Mouse (Mus musculus) olfactory bulb, adult 2 months (tissue): ENCODE results near the gene Dcaf12. TPM values are rescaled to one million over a fixed set of nuclear protein-coding genes. Genes with fewer than 3 reads are reported as not detected.

ENCODE experiments used
- H3K27ac ChIP-seq: fragments of 200-500 bp; 2 replicates; pipeline ENCODE4 v1.5.1; 2012; ENCODE audit warnings: low read depth, low read length; ENCODE audit not compliant: insufficient read depth
- H3K4me1 ChIP-seq: fragments of 200-500 bp; 2 replicates; pipeline ENCODE4 v1.6.1; 2012; ENCODE audit warnings: low read length; ENCODE audit not compliant: control insufficient read depth, insufficient read depth
- H3K4me3 ChIP-seq: fragments of 200-500 bp; 2 replicates; pipeline ENCODE4 v1.5.1; 2012; ENCODE audit warnings: mild to moderate bottlenecking, low read depth, low read length, moderate library complexity; ENCODE audit not compliant: insufficient read depth
- CTCF ChIP-seq: fragments of 200-500 bp; IDR thresholded peaks from 2 replicates; pipeline ENCODE4 v1.5.1; 2012; ENCODE audit warnings: low read depth, mild to moderate bottlenecking, low read length, moderate library complexity; ENCODE audit not compliant: insufficient read depth
- POLR2A ChIP-seq: fragments of 200-500 bp; IDR thresholded peaks from 2 replicates; pipeline ENCODE4 v1.6.1; 2012; ENCODE audit warnings: mild to moderate bottlenecking, low read depth, low read length, moderate library complexity; ENCODE audit not compliant: insufficient read depth
- WGBS: fragments of 180-500 bp; shearing (Covaris S2); methylation state at CpG from one replicate; pipeline ENCODE4 v1.1.7; 2018; 5-methylcytosine and 5-hydroxymethylcytosine counted together
- polyA plus RNA-seq: library from polyadenylated mRNA; stranded (reverse); fragments of >200 nt; gene quantifications from 2 replicates; pipeline ENCODE4 v1.2.4, GENCODE M21; 2012; ENCODE audit warnings: low replicate concordance; ENCODE audit not compliant: missing spikeins, insufficient read depth, insufficient read length

Dcaf12 gene
- polyA plus RNA-seq, 1 experiment = not detected

DNA sequence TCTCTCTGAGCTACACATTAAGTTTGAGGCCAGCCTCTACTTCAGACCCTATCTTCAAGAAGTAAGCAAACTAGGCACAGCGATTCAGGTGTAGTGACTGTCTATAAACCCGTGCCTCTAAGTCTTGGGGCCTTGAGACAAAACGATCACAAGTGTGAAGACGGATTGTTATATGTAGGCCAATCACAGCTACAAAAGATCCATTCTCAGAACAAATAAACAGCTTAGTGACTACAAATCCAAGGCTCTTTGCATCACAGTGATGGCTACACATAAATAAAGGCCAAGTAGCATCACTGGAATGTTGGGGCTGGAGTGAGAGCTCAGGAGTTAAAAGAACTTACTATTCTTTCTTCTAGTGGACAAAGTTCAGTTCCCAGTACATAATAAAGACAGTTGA is 55.7 kb downstream of the Dcaf12 start:
- WGBS = 77% methylated on average over 4 of the region's 4 CpGs

DNA sequence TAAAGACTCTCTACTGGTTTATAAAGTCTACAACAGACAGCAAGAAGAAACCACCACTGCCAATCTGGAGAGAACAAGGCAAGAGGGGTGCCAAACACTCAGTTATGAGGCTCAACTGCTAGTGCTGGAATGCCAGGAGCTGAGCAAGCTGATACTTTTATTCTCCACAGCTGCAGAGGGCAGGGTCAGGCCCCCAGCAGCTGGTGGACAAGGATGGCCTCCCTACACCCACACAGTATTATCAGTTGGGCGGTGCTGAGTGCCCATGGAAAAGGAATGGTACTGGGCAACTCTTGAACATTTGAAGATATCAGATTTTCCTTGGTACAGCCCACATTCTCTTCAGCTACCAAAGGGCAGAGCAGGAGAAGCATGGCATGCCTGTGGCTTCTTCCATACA is 56.9 kb downstream of the Dcaf12 start:
- no peak overlapping the region for H3K27ac ChIP-seq
- peaks cover 5% of the 10 kb centered on the region; the same call in 1 of the 2 replicates for H3K4me1 ChIP-seq
- TF ChIP-seq POLR2A (no peak), CTCF (no peak)
- WGBS = 93% methylated on average over 1 of the region's 1 CpGs
- no peak overlapping the region for H3K4me3 ChIP-seq

More for the DNA sequence above, 55.7 kb downstream of the Dcaf12 start:
- Histone ChIP-seq H3K4me1 (peaks cover 5% of the 10 kb centered on the region; the same call in 1 of the 2 replicates), H3K27ac (no peak overlapping the region), H3K4me3 (no peak overlapping the region)
- no peak for TF ChIP-seq CTCF
- TF ChIP-seq POLR2A = no peak

- Histone ChIP-seq H3K4me3 (no peak overlapping the region), H3K27ac (no peak overlapping the region), H3K4me1 (peaks cover 5% of the 10 kb centered on the region; the same call in 1 of the 2 replicates)
- WGBS = 36% methylated on average over 12 of the region's 12 CpGs
- no peak for TF ChIP-seq CTCF
- TF ChIP-seq POLR2A = no peak
Measured at GRCm38 (mm10) chr4:41255564-41256210, 59.0 kb downstream of the Dcaf12 start.

DNA sequence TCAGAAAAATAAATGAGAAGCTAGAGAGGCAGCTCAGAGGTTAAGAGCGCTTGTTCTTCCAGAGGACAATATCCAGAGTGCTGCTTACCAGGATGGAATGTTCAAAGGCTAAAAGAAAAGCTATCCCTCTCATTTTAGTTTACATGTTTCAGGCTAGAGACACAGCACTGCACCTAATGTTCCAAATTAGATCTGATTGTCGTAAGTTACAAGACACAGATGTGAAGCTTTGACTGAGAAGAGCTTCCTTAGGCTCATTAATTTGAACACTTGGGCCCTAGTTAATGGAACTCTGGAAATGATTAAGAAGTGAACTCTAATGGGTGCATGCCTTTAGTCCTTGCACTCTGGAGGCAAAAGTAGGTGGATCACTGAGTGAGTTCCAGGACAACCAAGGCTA is 60.9 kb downstream of the Dcaf12 start:
- TF ChIP-seq CTCF (no peak), POLR2A (no peak)
- H3K27ac ChIP-seq = no peak overlapping the region
- H3K4me3 ChIP-seq = no peak overlapping the region
- WGBS = 92% methylated on average over 2 of the region's 2 CpGs
- peaks cover 5% of the 10 kb centered on the region; the same call in 1 of the 2 replicates for H3K4me1 ChIP-seq

- TF ChIP-seq POLR2A (no peak), CTCF (no peak)
- Histone ChIP-seq H3K4me1 (no peaks in the 10 kb centered on the region), H3K27ac (no peak overlapping the region), H3K4me3 (no peak overlapping the region)
- WGBS = 96% methylated on average over 2 of the region's 2 CpGs
Measured at GRCm38 (mm10) chr4:41245408-41245807, 69.3 kb downstream of the Dcaf12 start.

Other genes starting within 250 kb of the Dcaf12 start
- gene Aqp3, start 216.7 kb downstream of the Dcaf12 start, polyA plus RNA-seq = not detected in 2 replicates
- gene Nol6, start 190.4 kb downstream of the Dcaf12 start, polyA plus RNA-seq = not detected in 2 replicates
- gene Ube2r2, start 179.1 kb downstream of the Dcaf12 start, polyA plus RNA-seq = not detected in 2 replicates
- gene Ubap2, start 39.7 kb downstream of the Dcaf12 start, polyA plus RNA-seq = 69.5 TPM in 1 of 2 replicates, not detected in the other
- gene Ubap1, start 34.1 kb upstream of the Dcaf12 start, polyA plus RNA-seq = not detected in 2 replicates
- not detected in 2 replicates for gene Kif24, start 150.0 kb upstream of the Dcaf12 start, polyA plus RNA-seq
- not detected in 2 replicates for gene Nudt2, start 150.3 kb upstream of the Dcaf12 start, polyA plus RNA-seq
- gene AI464131, start 188.2 kb upstream of the Dcaf12 start, polyA plus RNA-seq = not detected in 2 replicates
- gene 1110017D15Rik, start 202.4 kb upstream of the Dcaf12 start, polyA plus RNA-seq = not detected in 2 replicates